ENCODE assay signal across 14 mouse cellular contexts in genomic region chr13:77688651-77689050, GRCm38 (mm10).
"Had no signal": no experiment of that assay in that cellular context is flagged by ENCODE, and none has a peak within 500 bp of the region (broad histone marks: within the 10 kb centered on the region; RNA-seq: fewer than 3 reads in every experiment).

No protein-coding gene starts in this region.

- DNase-seq: heart, postnatal 10 days; heart, postnatal 14 days; heart, postnatal 36 days; kidney, adult 11 months; kidney, adult 18-20 months; kidney, adult 2 months; kidney, adult 8-10 months; kidney, postnatal 10 days; kidney, postnatal 14 days; kidney, postnatal 25 days; kidney, postnatal 36 days; kidney, postnatal 4 days; layer of hippocampus, adult 9-11 months; layer of hippocampus, postnatal 36 days had no signal
